Mouse (Mus musculus) forebrain, embryonic 14.5 days (tissue): ENCODE measurements around the gene P2ry10b. TPM values are rescaled to one million over a fixed set of nuclear protein-coding genes. Genes with fewer than 3 reads are reported as not detected.

Source experiments
- ATAC-seq: fragments of 200-750 bp; cut with Nextera tagmentation; 2 replicates; pipeline ENCODE4 v1.8.0; 2017; ENCODE audit warnings: mild to moderate bottlenecking, moderate library complexity
- DNase-seq: peaks from one replicate; pipeline ENCODE4 v3.0.0-alpha.2; 2015; ENCODE audit warnings: low spot score
- H3K27ac ChIP-seq: fragments of 300-500 bp; sonication (generic); 2 replicates; pipeline ENCODE4 v1.5.1; 2014; ENCODE audit warnings: low read depth, mild to moderate bottlenecking, control low read depth, low read length, moderate library complexity
- H3K27me3 ChIP-seq: fragments of 300-500 bp; sonication (generic); replicated peaks from 2 replicates; pipeline ENCODE4 v1.6.1; 2014; ENCODE audit warnings: low read length, control low read depth, mixed read lengths; ENCODE audit not compliant: control insufficient read depth, insufficient read depth
- H3K36me3 ChIP-seq: fragments of 300-500 bp; sonication (generic); 2 replicates; pipeline ENCODE4 v1.6.1; 2014; ENCODE audit warnings: low read length, control low read depth; ENCODE audit not compliant: control insufficient read depth, insufficient read depth
- H3K4me1 ChIP-seq: fragments of 300-500 bp; sonication (generic); 2 replicates; pipeline ENCODE4 v1.6.1; 2014; ENCODE audit warnings: antibody characterized with exemption, low read length, control low read depth; ENCODE audit not compliant: control insufficient read depth, insufficient read depth
- H3K4me2 ChIP-seq: fragments of 300-500 bp; sonication (generic); 2 replicates; pipeline ENCODE4 v1.6.1; 2014; ENCODE audit warnings: mild to moderate bottlenecking, control low read depth, low read length
- H3K4me3 ChIP-seq: fragments of 300-500 bp; sonication (generic); 2 replicates; pipeline ENCODE4 v1.5.1; 2014; ENCODE audit warnings: low read depth, low read length, control low read depth
- H3K9ac ChIP-seq: fragments of 300-500 bp; sonication (generic); 2 replicates; pipeline ENCODE4 v1.6.1; 2014; ENCODE audit warnings: mild to moderate bottlenecking, low read length, control low read depth, moderate library complexity
- H3K9me3 ChIP-seq: fragments of 300-500 bp; sonication (generic); replicated peaks from 2 replicates; pipeline ENCODE4 v1.6.1; 2016; ENCODE audit warnings: low read length, control low read depth, mixed read lengths; ENCODE audit not compliant: control insufficient read depth
- WGBS: fragments of 180-500 bp; shearing (Covaris S2); extraction: QIAGEN DNeasy Blood & Tissue Kit; methylation state at CpG from one replicate; pipeline ENCODE4 v1.1.7; 2014; 5-methylcytosine and 5-hydroxymethylcytosine counted together
- polyA plus RNA-seq: library from polyadenylated mRNA; unstranded; fragments of >200 nt; fragmentation: Nextera tagmentation; extraction: Ambion mirVana; gene quantifications from 2 replicates; pipeline ENCODE4 v1.2.1, GENCODE M21; 2014

Gene P2ry10b
- polyA plus RNA-seq, 1 experiment from 2014 or later = 0.25 TPM

- ATAC-seq (no peak), DNase-seq (no peak)
- no peaks in the 10 kb centered on the region for H3K36me3 ChIP-seq
- H3K4me3 ChIP-seq = no peak overlapping the region
- no peak overlapping the region for H3K4me2 ChIP-seq
- no peak overlapping the region for H3K27ac ChIP-seq
- no peaks in the 10 kb centered on the region for H3K4me1 ChIP-seq
- H3K27me3 ChIP-seq = no peaks in the 10 kb centered on the region
- no peaks in the 10 kb centered on the region for H3K9me3 ChIP-seq
- no peak overlapping the region for H3K9ac ChIP-seq
These were observed 11.8 kb downstream of the P2ry10b start for GRCm38 (mm10) chrX:107160496-107160895.

- DNase-seq = peak; percentile 31
- no peaks in the 10 kb centered on the region for H3K27me3 ChIP-seq
- 8% methylated on average over 1 of the region's 1 CpGs for WGBS
- H3K4me3 ChIP-seq = no peak overlapping the region
- H3K4me1 ChIP-seq = no peaks in the 10 kb centered on the region
- no peak overlapping the region for H3K27ac ChIP-seq
- no peak for ATAC-seq
- no peak overlapping the region for H3K4me2 ChIP-seq
- H3K9ac ChIP-seq = no peak overlapping the region
- H3K36me3 ChIP-seq = no peaks in the 10 kb centered on the region
- no peaks in the 10 kb centered on the region for H3K9me3 ChIP-seq
These were observed 19.6 kb downstream of the P2ry10b start for GRCm38 (mm10) chrX:107168281-107168680.

- Histone ChIP-seq H3K36me3 (no peaks in the 10 kb centered on the region), H3K4me3 (no peak overlapping the region), H3K27ac (no peak overlapping the region), H3K27me3 (no peaks in the 10 kb centered on the region), H3K9me3 (no peaks in the 10 kb centered on the region), H3K4me1 (no peaks in the 10 kb centered on the region), H3K4me2 (no peak overlapping the region), H3K9ac (no peak overlapping the region)
- no peak for DNase-seq
- no peak for ATAC-seq
These were observed 20.4 kb downstream of the P2ry10b start for GRCm38 (mm10) chrX:107169128-107169527.

GRCm38 (mm10) chrX:107178742-107179141, 30.0 kb downstream of the P2ry10b start:
- H3K27ac ChIP-seq = no peak overlapping the region
- no peaks in the 10 kb centered on the region for H3K9me3 ChIP-seq
- H3K9ac ChIP-seq = no peak overlapping the region
- H3K36me3 ChIP-seq = no peaks in the 10 kb centered on the region
- no peak overlapping the region for H3K4me3 ChIP-seq
- no peak for DNase-seq
- 69% methylated on average over 1 of the region's 1 CpGs for WGBS
- no peak overlapping the region for H3K4me2 ChIP-seq
- no peak for ATAC-seq
- H3K4me1 ChIP-seq = no peaks in the 10 kb centered on the region
- no peaks in the 10 kb centered on the region for H3K27me3 ChIP-seq

- no peak for DNase-seq
- Histone ChIP-seq H3K4me3 (no peak overlapping the region), H3K27ac (no peak overlapping the region), H3K4me1 (no peaks in the 10 kb centered on the region), H3K27me3 (no peaks in the 10 kb centered on the region), H3K9me3 (no peaks in the 10 kb centered on the region), H3K9ac (no peak overlapping the region), H3K36me3 (no peaks in the 10 kb centered on the region), H3K4me2 (no peak overlapping the region)
- 88% methylated on average over 2 of the region's 2 CpGs for WGBS
- no peak for ATAC-seq
These were observed 68.9 kb downstream of the P2ry10b start for GRCm38 (mm10) chrX:107217577-107218090.

Other genes with a start within 250 kb of the P2ry10b start
- gene Lpar4, start 228.3 kb upstream of the P2ry10b start, polyA plus RNA-seq = 7.0 and 7.3 TPM in 2 replicates
- not detected in 2 replicates for gene P2ry10, start 60.4 kb upstream of the P2ry10b start, polyA plus RNA-seq
- gene Gpr174, start 107.0 kb downstream of the P2ry10b start, polyA plus RNA-seq = 0.17 and 0.51 TPM in 2 replicates